Mouse (Mus musculus) hindbrain, embryonic 11.5 days (tissue): ENCODE measurements around the gene Il1rl2. TPM values are rescaled to one million over a fixed set of nuclear protein-coding genes. Genes with fewer than 3 reads are reported as not detected.

Experiments
- ATAC-seq: fragments of 200-750 bp; cut with Nextera tagmentation; 2 replicates; pipeline ENCODE4 v1.8.0; 2017; ENCODE audit warnings: mild to moderate bottlenecking, moderate TSS enrichment, moderate library complexity; ENCODE audit not compliant: low FRiP score
- DNase-seq: peaks from one replicate; pipeline ENCODE4 v3.0.0-alpha.2; 2015; ENCODE audit warnings: low spot score
- H3K27ac ChIP-seq: fragments of 300-500 bp; sonication (generic); 2 replicates; pipeline ENCODE4 v1.5.1; 2014; ENCODE audit warnings: mild to moderate bottlenecking, low read depth, low read length
- H3K27me3 ChIP-seq: fragments of 300-500 bp; sonication (generic); 2 replicates; pipeline ENCODE4 v1.6.1; 2014; ENCODE audit warnings: mild to moderate bottlenecking, low read length, moderate library complexity, mixed read lengths; ENCODE audit not compliant: control insufficient read depth, insufficient read depth
- H3K36me3 ChIP-seq: fragments of 300-500 bp; sonication (generic); 2 replicates; pipeline ENCODE4 v1.6.1; 2014; ENCODE audit warnings: mild to moderate bottlenecking, low read length, moderate library complexity, mixed read lengths; ENCODE audit not compliant: control insufficient read depth, insufficient read depth
- H3K4me1 ChIP-seq: fragments of 300-500 bp; sonication (generic); replicated peaks from 2 replicates; pipeline ENCODE4 v1.6.1; 2014; ENCODE audit warnings: low read length, mixed read lengths; ENCODE audit not compliant: control insufficient read depth, insufficient read depth
- H3K4me2 ChIP-seq: fragments of 300-500 bp; sonication (generic); replicated peaks from 2 replicates; pipeline ENCODE4 v1.6.1; 2014; ENCODE audit warnings: mild to moderate bottlenecking, low read depth, low read length
- H3K4me3 ChIP-seq: fragments of 300-500 bp; sonication (generic); 2 replicates; pipeline ENCODE4 v1.5.1; 2014; ENCODE audit warnings: low read depth, low read length
- H3K9ac ChIP-seq: fragments of 300-500 bp; sonication (generic); 2 replicates; pipeline ENCODE4 v1.6.1; 2014; ENCODE audit warnings: low read depth, low read length
- H3K9me3 ChIP-seq: fragments of 300-500 bp; sonication (generic); 2 replicates; pipeline ENCODE4 v1.6.1; 2016; ENCODE audit warnings: low read length; ENCODE audit not compliant: control insufficient read depth
- WGBS: fragments of 180-500 bp; shearing (Covaris S2); extraction: QIAGEN DNeasy Blood & Tissue Kit; methylation state at CpG from one replicate; pipeline ENCODE4 v1.1.7; 2014; 5-methylcytosine and 5-hydroxymethylcytosine counted together
- polyA plus RNA-seq: library from polyadenylated mRNA; unstranded; fragments of >200 nt; fragmentation: Nextera tagmentation; extraction: Ambion mirVana; gene quantifications from 2 replicates; pipeline ENCODE4 v1.2.1, GENCODE M21; 2014

Il1rl2 gene
- polyA plus RNA-seq, 1 experiment from 2014 or later: 1.2 TPM

DNA sequence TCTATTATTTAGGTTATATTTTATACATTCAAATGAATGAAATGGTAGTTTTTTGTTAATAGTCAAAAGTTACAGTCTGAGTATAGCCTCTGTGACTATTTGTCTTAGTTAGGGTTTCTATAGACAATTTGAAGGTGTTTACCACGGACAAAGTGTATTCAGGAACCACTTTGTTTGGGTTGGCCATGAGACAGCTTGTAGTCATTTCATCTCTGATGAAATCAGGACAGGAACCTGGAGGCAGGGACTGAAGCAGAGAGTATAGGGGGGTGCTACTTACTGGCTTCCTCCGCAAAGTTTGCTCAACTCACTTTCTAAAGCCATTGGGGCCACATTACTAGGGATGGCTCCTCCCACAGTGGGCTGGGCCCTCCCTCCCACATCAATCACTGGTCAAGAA is 12.8 kb upstream of the Il1rl2 start:
- Histone ChIP-seq H3K4me1 (no peaks in the 10 kb centered on the region), H3K9me3 (no peaks in the 10 kb centered on the region), H3K4me2 (no peak overlapping the region), H3K27ac (no peak overlapping the region), H3K4me3 (no peak overlapping the region), H3K36me3 (no peaks in the 10 kb centered on the region), H3K9ac (no peak overlapping the region), H3K27me3 (no peaks in the 10 kb centered on the region)
- 87% methylated on average over 2 of the region's 2 CpGs for WGBS
- ATAC-seq: no peak
- DNase-seq: no peak

DNA sequence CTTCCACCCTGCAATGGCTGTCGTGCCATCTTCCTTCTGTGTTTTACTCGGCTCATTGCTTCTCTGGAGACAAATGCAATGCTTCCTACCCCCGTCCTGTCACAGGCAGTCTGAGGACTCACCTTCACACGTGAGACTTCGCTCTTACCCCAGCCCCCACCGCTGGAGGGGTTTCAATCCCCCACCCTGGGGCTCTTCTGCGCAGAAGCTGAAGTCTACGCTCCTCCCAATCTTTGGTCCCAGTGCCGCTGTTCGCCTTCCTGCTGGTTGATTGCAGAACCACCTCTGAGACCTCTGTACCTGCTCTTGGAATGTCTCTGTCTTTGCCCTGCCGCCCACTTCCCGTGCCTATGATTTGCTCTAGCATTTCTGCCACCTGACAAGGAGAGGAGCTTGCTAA is 10.4 kb upstream of the Il1rl2 start:
- DNase-seq: no peak
- Histone ChIP-seq H3K9ac (no peak overlapping the region), H3K36me3 (no peaks in the 10 kb centered on the region), H3K27me3 (no peaks in the 10 kb centered on the region), H3K4me1 (no peaks in the 10 kb centered on the region), H3K4me3 (no peak overlapping the region), H3K4me2 (no peak overlapping the region), H3K9me3 (no peaks in the 10 kb centered on the region), H3K27ac (no peak overlapping the region)
- WGBS: 78% methylated on average over 12 of the region's 12 CpGs
- no peak for ATAC-seq

DNA sequence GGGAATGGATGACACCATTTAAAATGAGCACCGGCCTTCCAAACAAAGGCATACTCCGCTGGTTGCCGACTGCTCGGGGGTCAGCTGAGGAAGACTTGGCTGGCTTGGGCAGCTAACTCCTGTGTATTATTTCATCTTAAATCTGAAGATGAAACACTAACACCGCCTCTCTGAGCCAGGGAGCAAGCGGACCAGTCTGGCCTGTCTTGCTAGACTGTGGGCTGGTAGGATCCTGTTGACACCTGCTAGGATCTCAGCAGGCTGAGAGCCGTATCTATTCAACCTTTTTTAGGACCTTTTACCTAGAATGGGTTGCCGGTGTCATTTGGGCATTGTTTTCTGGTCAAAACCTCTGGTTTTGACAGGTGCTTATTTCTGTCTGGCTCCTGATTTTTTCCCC is 6.8 kb upstream of the Il1rl2 start:
- no peaks in the 10 kb centered on the region for H3K4me1 ChIP-seq
- H3K4me3 ChIP-seq: no peak overlapping the region

DNA sequence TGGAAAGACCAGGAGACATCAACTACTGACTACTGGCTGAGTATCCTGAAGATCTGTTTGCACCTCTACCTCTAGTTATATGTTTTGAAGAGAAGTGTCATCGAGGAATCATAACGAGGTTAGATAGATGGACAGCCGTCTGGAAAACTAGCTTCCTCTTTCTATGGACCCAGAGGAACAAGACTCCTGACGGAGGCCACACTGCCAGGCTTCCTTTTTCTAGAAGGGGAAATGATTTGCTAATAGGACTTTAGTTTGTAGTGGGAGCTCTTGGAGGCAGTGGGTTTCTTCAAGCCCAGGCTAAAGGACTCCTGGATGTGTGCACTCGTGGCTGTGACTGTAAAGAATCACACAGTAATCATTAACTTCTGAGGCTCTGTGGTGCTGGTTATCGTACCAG is 2.6 kb upstream of the Il1rl2 start:
- no peaks in the 10 kb centered on the region for H3K9me3 ChIP-seq
- ATAC-seq: no peak
- 80% methylated on average over 6 of the region's 6 CpGs for WGBS

More for the DNA sequence above, 6.8 kb upstream of the Il1rl2 start:
- whole genome bisulfite sequencing: 86% methylated on average over 8 of the region's 8 CpGs
- H3K9ac ChIP-seq: no peak overlapping the region
- ATAC-seq (no peak), DNase-seq (no peak)
- H3K9me3 ChIP-seq: no peaks in the 10 kb centered on the region
- no peaks in the 10 kb centered on the region for H3K27me3 ChIP-seq
- no peak overlapping the region for H3K27ac ChIP-seq
- H3K36me3 ChIP-seq: no peaks in the 10 kb centered on the region
- H3K4me2 ChIP-seq: no peak overlapping the region

DNA sequence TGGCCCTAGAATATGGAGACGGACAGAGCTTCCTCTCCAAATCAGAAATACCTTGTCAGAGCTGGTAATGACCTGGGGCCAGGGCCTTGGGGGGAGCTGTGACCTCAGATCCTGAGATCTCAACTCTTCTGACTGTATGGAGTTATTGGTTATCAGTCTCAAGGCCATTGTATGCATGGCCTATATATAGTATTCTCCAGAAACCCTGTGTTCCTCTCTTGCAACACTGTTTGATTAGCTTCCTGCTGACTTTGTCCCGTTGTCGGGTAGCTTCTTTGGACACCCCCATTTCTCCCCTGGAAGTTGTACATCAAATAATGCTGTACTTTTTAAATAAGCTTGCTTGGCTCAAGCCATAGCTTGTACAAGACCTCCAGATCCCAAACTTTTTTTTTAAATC is 1.9 kb upstream of the Il1rl2 start:
- H3K9ac ChIP-seq: no peak overlapping the region
- no peak overlapping the region for H3K4me2 ChIP-seq
- H3K4me3 ChIP-seq: no peak overlapping the region
- peaks cover 15% of the 10 kb centered on the region for H3K27me3 ChIP-seq
- WGBS: 89% methylated on average over 3 of the region's 3 CpGs
- no peak for DNase-seq
- H3K4me1 ChIP-seq: no peaks in the 10 kb centered on the region
- no peaks in the 10 kb centered on the region for H3K9me3 ChIP-seq
- no peak for ATAC-seq
- no peak overlapping the region for H3K27ac ChIP-seq
- H3K36me3 ChIP-seq: no peaks in the 10 kb centered on the region

More for the DNA sequence above, 2.6 kb upstream of the Il1rl2 start:
- H3K27ac ChIP-seq: no peak overlapping the region
- peaks cover 15% of the 10 kb centered on the region for H3K27me3 ChIP-seq
- H3K4me2 ChIP-seq: no peak overlapping the region
- H3K4me3 ChIP-seq: no peak overlapping the region
- no peak overlapping the region for H3K9ac ChIP-seq
- no peak for DNase-seq
- no peaks in the 10 kb centered on the region for H3K36me3 ChIP-seq
- H3K4me1 ChIP-seq: no peaks in the 10 kb centered on the region

DNA sequence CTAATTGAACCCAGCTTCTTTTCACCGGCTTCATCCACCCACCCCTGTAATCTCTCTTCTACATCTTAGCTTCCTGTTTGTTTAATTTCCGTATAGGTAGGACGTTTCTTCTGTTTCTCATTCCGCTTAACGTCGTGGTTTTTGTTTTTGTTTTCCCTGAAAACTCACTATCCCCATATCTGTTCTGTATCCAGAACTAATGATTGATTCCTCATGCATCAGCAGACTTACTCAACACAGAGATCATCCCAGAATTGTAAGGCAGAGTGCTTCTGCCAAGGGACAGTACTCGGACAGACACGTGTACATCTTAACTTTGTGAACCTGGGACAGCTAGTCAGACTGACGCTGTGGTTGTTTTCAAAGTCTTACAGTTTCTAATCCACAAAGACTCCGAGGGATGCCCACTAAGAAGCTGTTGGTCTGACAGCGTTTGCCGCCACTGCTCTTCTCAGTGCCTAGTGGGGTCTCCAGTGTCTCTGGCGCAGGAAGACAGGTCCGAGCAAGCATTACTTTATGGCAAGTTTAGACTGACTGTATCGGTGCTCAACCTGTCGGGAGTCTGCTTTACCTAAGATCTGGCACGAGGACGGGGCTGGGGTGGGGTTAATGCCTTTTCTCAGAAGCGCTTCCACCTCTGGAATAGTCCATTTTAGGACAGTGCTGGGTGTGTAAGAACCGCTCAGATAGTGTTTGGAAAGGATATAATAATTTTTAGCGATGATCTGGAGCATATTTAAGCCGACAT is 719 bp downstream of the Il1rl2 start:
- peak; percentile 43 for DNase-seq
- Histone ChIP-seq H3K9me3 (no peaks in the 10 kb centered on the region), H3K27me3 (peaks cover 15% of the 10 kb centered on the region), H3K27ac (no peak overlapping the region), H3K4me3 (peak overlapping the region; percentile 35), H3K4me1 (no peaks in the 10 kb centered on the region), H3K4me2 (peak overlapping the region; percentile 58), H3K9ac (peak overlapping the region; percentile 1; the same call in 1 of the 2 replicates), H3K36me3 (no peaks in the 10 kb centered on the region)
- 10% methylated on average over 22 of the region's 22 CpGs for WGBS
- no peak for ATAC-seq

DNA sequence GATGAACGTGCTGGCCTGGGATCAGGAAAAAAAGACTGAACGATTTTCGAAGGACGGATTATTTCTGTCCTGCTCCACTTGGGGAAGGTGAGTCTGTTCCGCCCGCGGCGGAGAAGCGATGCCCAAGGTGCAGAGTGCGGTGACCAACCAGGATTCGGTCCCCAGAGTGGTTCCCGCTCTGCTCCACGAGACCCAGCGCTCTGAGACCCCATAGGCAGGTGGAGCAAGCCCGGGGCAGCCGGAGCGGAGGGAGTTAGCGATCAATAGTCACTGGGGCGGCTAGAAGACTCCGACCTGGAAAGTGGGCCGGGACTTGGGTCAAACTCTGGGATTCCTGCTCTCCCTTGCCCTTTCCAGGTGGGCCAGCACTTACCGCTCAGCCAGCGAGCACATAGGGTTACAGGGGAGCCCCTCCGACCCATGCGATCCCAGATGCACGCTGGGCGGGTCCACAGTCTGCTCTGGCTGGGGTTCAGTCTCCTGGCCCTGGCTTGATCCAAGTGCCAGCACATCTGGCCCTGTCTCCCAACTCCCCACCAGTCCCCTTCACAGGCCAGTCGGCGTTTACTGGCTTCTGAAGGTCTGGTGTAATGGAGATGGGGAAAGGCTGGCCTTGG is 1.4 kb downstream of the Il1rl2 start:
- peak; percentile 38 for DNase-seq
- Histone ChIP-seq H3K4me2 (peak overlapping the region; percentile 58), H3K9ac (peak overlapping the region; percentile 1; the same call in 1 of the 2 replicates), H3K4me3 (peak overlapping the region; percentile 35), H3K36me3 (no peaks in the 10 kb centered on the region), H3K27ac (no peak overlapping the region), H3K27me3 (peaks cover 15% of the 10 kb centered on the region), H3K9me3 (no peaks in the 10 kb centered on the region), H3K4me1 (no peaks in the 10 kb centered on the region)
- WGBS: under 1% methylated on average over 29 of the region's 29 CpGs
- ATAC-seq: no peak

DNA sequence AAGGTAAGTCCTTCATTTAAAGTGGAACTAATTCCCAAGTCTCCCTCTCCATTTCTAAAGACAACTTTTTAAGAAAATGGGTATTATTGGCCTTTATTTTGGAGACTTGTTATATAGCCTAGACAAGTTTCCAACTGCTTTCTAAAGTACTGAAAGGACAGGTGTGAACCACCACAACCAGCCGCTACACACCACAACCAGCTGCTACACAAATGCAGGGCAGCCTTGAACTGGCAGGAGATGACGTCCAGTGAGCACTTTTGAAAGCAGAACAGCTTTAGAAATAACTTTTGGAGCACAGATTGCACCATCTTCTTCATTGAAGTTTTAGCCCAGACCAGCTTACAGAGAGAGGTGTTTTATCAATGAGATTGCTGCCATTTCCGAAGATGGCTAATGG is 3.2 kb downstream of the Il1rl2 start:
- H3K9me3 ChIP-seq: no peaks in the 10 kb centered on the region
- ATAC-seq (no peak), DNase-seq (no peak)
- peaks cover 15% of the 10 kb centered on the region for H3K27me3 ChIP-seq
- H3K4me1 ChIP-seq: no peaks in the 10 kb centered on the region
- H3K27ac ChIP-seq: no peak overlapping the region
- no peak overlapping the region for H3K9ac ChIP-seq
- H3K36me3 ChIP-seq: no peaks in the 10 kb centered on the region
- no peak overlapping the region for H3K4me3 ChIP-seq
- no peak overlapping the region for H3K4me2 ChIP-seq
- 85% methylated on average over 3 of the region's 3 CpGs for WGBS

DNA sequence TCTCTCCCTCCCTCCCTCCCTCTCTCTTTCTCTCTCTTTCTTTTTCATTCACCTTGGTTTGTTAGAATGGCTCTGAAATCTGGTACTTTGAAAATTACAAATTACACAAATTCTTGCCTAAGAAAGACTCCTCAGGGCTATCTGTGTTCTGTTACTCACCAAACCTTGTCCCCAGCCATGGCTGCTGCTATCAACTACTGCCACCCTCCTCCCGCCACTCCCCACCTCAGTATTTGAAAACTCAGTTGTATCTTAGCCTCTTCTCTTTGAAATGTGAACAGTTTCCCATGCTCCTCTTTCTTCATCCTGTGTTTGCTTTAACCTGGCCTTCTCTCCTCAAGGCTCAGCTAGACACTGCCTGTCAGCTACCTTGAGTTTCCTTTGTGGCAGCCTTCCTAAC is 5.1 kb downstream of the Il1rl2 start:
- H3K4me3 ChIP-seq: no peak overlapping the region
- H3K27me3 ChIP-seq: peaks cover 15% of the 10 kb centered on the region
- ATAC-seq (no peak), DNase-seq (no peak)
- H3K9me3 ChIP-seq: no peaks in the 10 kb centered on the region
- H3K9ac ChIP-seq: no peak overlapping the region
- 67% methylated on average over 1 of the region's 1 CpGs for WGBS
- no peak overlapping the region for H3K27ac ChIP-seq
- no peaks in the 10 kb centered on the region for H3K4me1 ChIP-seq
- no peak overlapping the region for H3K4me2 ChIP-seq
- no peaks in the 10 kb centered on the region for H3K36me3 ChIP-seq
